Mouse (Mus musculus) limb, embryonic 10.5 days (tissue): ENCODE results near the gene Glipr1. TPM values are rescaled to one million over a fixed set of nuclear protein-coding genes. Genes with fewer than 3 reads are reported as not detected.
A peak's percentile ranks its signal among the peaks of the same experiment; 100 is the strongest.

Experiments
- DNase-seq: peaks from one replicate; pipeline ENCODE4 v3.0.0-alpha.2; 2017; ENCODE audit warnings: low spot score
- H3K27ac ChIP-seq: fragments of 300-500 bp; sonication (generic); 2 replicates; pipeline ENCODE4 v1.5.1; 2016; ENCODE audit warnings: mild to moderate bottlenecking
- H3K27me3 ChIP-seq: fragments of 300-500 bp; sonication (generic); 2 replicates; pipeline ENCODE4 v1.6.1; 2016; ENCODE audit warnings: low read depth, mild to moderate bottlenecking; ENCODE audit not compliant: poor library complexity, severe bottlenecking
- H3K36me3 ChIP-seq: fragments of 300-500 bp; sonication (generic); 2 replicates; pipeline ENCODE4 v1.6.1; 2016; ENCODE audit warnings: mild to moderate bottlenecking, moderate library complexity
- H3K4me1 ChIP-seq: fragments of 300-500 bp; sonication (generic); 2 replicates; pipeline ENCODE4 v1.6.1; 2016
- H3K4me3 ChIP-seq: fragments of 300-500 bp; sonication (generic); 2 replicates; pipeline ENCODE4 v1.5.1; 2016; ENCODE audit warnings: mild to moderate bottlenecking, moderate library complexity
- H3K9me3 ChIP-seq: fragments of 300-500 bp; sonication (generic); replicated peaks from 2 replicates; pipeline ENCODE4 v1.6.1; 2016; ENCODE audit warnings: mild to moderate bottlenecking
- WGBS: fragments of 180-500 bp; shearing (Covaris S2); methylation state at CpG from one replicate; pipeline ENCODE4 v1.1.7; 2016; 5-methylcytosine and 5-hydroxymethylcytosine counted together
- polyA plus RNA-seq: library from polyadenylated mRNA; unstranded; fragments of >200 nt; fragmentation: Nextera tagmentation; extraction: Ambion mirVana; gene quantifications from 2 replicates; pipeline ENCODE4 v1.2.1, GENCODE M21; 2016

The Glipr1 gene
- polyA plus RNA-seq, 1 experiment from 2014 or later: 1.2 TPM

- Histone ChIP-seq H3K27me3 (no peaks in the 10 kb centered on the region), H3K27ac (no peak overlapping the region), H3K4me1 (no peaks in the 10 kb centered on the region), H3K36me3 (no peaks in the 10 kb centered on the region), H3K4me3 (no peak overlapping the region), H3K9me3 (no peaks in the 10 kb centered on the region)
- DNase-seq: peak; percentile 66
- whole genome bisulfite sequencing: 66% methylated on average over 10 of the region's 10 CpGs
Measured at GRCm38 (mm10) chr10:111957271-111958045, 45.0 kb downstream of the Glipr1 start.

DNA sequence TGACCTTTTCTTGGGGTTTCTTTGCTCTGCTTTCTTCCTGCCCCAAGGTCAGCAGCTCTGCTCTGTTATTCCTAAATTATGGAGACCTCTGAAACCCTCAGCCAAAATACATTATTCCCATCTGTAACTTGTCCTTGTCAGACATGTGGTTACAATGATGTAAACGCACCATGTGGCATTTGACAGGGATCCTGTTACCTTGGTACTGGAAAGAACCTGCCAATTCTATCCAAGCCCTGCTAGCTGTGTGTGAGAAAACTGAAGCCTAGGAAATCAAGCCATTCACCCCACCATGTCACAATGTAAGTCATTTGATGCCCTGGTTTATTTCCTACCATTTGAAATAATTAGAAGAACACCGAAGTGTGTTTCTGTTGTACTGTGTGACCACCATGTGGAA, 46.6 kb downstream of the Glipr1 start:
- Histone ChIP-seq H3K4me3 (no peak overlapping the region), H3K27ac (no peak overlapping the region), H3K4me1 (no peaks in the 10 kb centered on the region), H3K9me3 (no peaks in the 10 kb centered on the region), H3K27me3 (no peaks in the 10 kb centered on the region), H3K36me3 (no peaks in the 10 kb centered on the region)
- no peak for DNase-seq
- WGBS: 71% methylated on average over 2 of the region's 2 CpGs

DNA sequence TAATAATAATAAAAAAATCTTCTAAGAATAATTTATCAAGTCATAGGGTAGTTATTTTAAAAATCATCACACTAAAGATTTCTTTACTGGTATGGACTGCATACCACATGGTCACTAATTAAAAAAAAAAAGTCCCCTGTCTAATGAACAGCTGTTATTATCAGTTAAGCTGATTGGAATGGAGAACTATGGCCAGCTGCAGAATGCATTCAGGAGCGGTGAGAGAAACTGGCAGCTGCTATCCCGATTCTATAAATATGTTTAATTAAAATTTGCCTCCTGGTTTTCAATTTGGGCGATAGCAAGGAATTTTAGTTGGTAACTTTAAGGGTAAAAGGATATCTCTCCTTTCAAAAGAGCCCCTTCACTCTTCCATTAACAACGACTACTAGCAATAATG, 53.4 kb downstream of the Glipr1 start:
- H3K4me1 ChIP-seq: no peaks in the 10 kb centered on the region
- 59% methylated on average over 4 of the region's 4 CpGs for WGBS

DNA sequence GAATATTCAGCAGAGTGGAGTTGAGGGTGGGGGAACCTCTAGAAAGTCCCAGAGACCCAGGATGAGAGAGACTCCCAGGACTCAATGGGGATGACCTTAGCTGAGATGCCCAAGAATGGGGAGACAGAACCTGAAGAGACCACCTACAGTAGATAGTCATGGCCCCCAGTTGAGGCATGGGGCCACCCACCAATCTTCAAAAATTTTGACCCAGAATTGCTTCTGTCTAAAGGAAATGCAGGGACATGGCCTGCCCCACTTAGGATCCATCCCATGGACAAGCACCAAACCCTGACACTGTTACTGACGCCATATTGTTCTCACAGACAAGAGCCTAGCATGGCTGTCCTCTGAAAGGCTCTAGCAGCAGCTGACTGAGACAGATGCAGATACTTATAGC, 54.4 kb downstream of the Glipr1 start:
- DNase-seq: no peak
- Histone ChIP-seq H3K4me1 (no peaks in the 10 kb centered on the region), H3K36me3 (no peaks in the 10 kb centered on the region), H3K27me3 (no peaks in the 10 kb centered on the region), H3K9me3 (no peaks in the 10 kb centered on the region), H3K4me3 (no peak overlapping the region), H3K27ac (no peak overlapping the region)
- 91% methylated on average over 1 of the region's 1 CpGs for WGBS

More for the DNA sequence above, 53.4 kb downstream of the Glipr1 start:
- DNase-seq: no peak
- H3K4me3 ChIP-seq: no peak overlapping the region
- H3K27me3 ChIP-seq: no peaks in the 10 kb centered on the region
- no peak overlapping the region for H3K27ac ChIP-seq
- H3K9me3 ChIP-seq: no peaks in the 10 kb centered on the region
- H3K36me3 ChIP-seq: no peaks in the 10 kb centered on the region

- H3K4me1 ChIP-seq: no peaks in the 10 kb centered on the region
- H3K4me3 ChIP-seq: no peak overlapping the region
- H3K9me3 ChIP-seq: no peaks in the 10 kb centered on the region
- no peak overlapping the region for H3K27ac ChIP-seq
- no peak for DNase-seq
- 77% methylated on average over 3 of the region's 3 CpGs for WGBS
- H3K36me3 ChIP-seq: no peaks in the 10 kb centered on the region
- H3K27me3 ChIP-seq: no peaks in the 10 kb centered on the region
Measured at GRCm38 (mm10) chr10:111945563-111945962, 56.9 kb downstream of the Glipr1 start.

DNA sequence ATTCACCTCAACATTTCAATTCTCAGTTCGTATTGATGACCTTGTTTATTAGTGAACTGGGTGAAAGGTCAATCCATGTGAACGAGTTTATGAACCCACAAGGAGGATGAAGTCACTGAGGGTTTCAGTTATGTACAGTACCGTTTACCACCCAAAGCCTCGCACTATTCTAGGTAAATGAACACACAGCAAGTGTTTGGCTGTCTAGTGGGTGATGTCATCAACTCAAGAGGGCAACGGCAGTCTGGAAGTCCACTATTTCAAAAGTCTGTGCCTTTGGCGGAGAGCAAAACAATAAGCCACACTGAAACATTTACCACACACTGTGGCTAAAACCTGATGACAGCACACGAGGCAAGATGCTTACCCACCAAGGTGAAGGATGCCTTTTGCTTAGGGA, 59.4 kb downstream of the Glipr1 start:
- no peak overlapping the region for H3K27ac ChIP-seq
- no peak overlapping the region for H3K4me3 ChIP-seq
- no peaks in the 10 kb centered on the region for H3K36me3 ChIP-seq
- no peaks in the 10 kb centered on the region for H3K4me1 ChIP-seq
- H3K27me3 ChIP-seq: no peaks in the 10 kb centered on the region
- DNase-seq: no peak
- no peaks in the 10 kb centered on the region for H3K9me3 ChIP-seq
- WGBS: 90% methylated on average over 7 of the region's 7 CpGs

DNA sequence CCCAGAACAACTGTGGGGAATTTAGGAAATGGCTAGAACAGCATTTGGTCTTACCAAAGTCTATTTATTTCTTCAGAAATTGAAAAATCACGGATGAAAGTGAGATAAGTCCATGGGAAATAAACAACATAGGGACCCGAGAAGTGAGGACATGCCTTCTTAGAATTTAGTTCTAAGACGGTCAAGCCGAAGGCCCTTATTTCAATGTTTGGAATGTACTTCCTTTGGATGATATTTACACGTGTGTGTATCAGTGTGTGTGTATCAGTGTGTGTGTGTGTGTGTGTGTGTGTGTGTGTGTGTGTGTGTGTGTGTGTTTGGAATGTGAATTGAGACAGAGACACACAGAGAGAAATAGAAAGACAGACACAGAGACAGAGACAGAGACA, 65.3 kb downstream of the Glipr1 start:
- 78% methylated on average over 5 of the region's 5 CpGs for WGBS
- Histone ChIP-seq H3K4me1 (peaks cover 6% of the 10 kb centered on the region; the same call in 1 of the 2 replicates), H3K9me3 (no peaks in the 10 kb centered on the region), H3K27me3 (no peaks in the 10 kb centered on the region), H3K4me3 (no peak overlapping the region), H3K36me3 (no peaks in the 10 kb centered on the region), H3K27ac (no peak overlapping the region)
- no peak for DNase-seq

GRCm38 (mm10) chr10:111936491-111937145, 65.8 kb downstream of the Glipr1 start:
- Histone ChIP-seq H3K27me3 (no peaks in the 10 kb centered on the region), H3K36me3 (no peaks in the 10 kb centered on the region), H3K27ac (no peak overlapping the region), H3K4me1 (peaks cover 6% of the 10 kb centered on the region; the same call in 1 of the 2 replicates), H3K9me3 (no peaks in the 10 kb centered on the region), H3K4me3 (no peak overlapping the region)
- no peak for DNase-seq
- 59% methylated on average over 13 of the region's 13 CpGs for WGBS

DNA sequence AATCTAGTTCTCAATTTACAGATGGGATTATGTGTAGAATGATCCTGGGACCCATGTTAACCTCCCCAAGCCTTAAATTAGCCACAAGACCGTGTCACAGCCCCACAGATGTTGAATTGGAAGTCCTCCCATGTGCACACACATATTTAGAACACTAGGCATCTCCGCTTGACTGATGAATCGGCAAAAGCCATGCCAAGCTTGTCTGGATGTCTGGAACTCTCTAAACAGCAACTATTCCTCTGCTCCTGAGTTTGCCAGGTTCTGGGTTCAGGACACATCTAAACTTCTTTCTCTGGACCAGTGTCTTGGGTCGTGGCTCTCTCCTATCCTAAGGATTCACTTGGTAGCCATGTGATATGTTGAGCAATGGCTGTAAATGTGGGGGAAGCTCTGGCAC, 66.4 kb downstream of the Glipr1 start:
- H3K27ac ChIP-seq: no peak overlapping the region
- 87% methylated on average over 4 of the region's 4 CpGs for WGBS
- no peak for DNase-seq
- H3K9me3 ChIP-seq: no peaks in the 10 kb centered on the region
- no peaks in the 10 kb centered on the region for H3K36me3 ChIP-seq
- peaks cover 6% of the 10 kb centered on the region; the same call in 1 of the 2 replicates for H3K4me1 ChIP-seq
- no peak overlapping the region for H3K4me3 ChIP-seq
- no peaks in the 10 kb centered on the region for H3K27me3 ChIP-seq

Other genes starting within 250 kb of the Glipr1 start
- 53.3 and 58.7 TPM in 2 replicates for gene Krr1, start 30.0 kb downstream of the Glipr1 start, polyA plus RNA-seq
- not detected in 2 replicates for gene Glipr1l1, start 57.6 kb upstream of the Glipr1 start, polyA plus RNA-seq
- not detected in 2 replicates for gene Glipr1l2, start 80.7 kb upstream of the Glipr1 start, polyA plus RNA-seq
- gene Glipr1l3, start 157.7 kb upstream of the Glipr1 start, polyA plus RNA-seq: not detected in 2 replicates
- gene Caps2, start 161.0 kb upstream of the Glipr1 start, polyA plus RNA-seq: 0.64 and 0.88 TPM in 2 replicates